Mouse (Mus musculus) brain, adult 2 months (tissue): Measurements from ENCODE around the gene Ttc25.
"Not testable (repeated sequence)": the region's sequence is repeated elsewhere in the genome, so short reads cannot be mapped to it uniquely, and the experiment has no call there.

Experiments used
- DNase-seq: peaks from one replicate; pipeline ENCODE4 v3.0.0; 2011; ENCODE audit warnings: low read depth, low spot score

Ttc25 gene

DNA sequence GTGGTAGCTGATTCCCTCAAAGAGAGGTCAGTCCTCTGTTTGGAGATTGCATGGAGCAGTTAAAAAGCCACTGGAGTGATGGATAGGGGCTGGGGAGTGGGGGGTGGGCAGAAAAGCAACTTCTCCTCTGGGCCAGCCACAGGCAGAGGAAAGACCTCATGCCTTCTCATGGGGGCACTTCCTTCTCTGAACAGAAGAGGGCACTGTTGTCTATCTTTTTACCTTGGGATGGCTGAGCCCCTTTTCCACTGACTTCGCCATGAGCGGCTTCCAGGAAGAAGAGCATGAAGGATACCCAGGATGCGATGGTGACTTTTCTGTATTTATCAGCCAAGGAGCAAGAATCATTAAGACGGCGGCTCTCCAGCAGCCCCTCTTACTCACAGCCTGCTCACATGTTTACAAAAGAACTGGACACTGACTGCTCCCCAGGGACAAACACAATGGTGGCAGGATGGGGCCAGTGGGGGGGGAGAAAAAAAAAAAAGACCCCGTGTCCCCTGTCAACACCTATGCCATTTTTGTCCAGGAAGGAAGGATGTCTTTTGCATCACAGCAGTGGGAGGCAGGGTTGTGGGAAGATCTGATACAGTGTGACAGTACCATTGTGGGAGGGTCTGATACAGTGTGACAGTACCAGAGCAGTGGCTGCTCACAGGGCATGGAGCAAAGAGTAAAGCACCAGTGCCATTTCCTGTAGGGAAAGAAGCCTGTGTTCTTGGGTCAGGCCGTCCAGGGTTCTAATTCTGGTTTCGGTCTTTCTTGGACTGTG lies 25.2 kb downstream of the Ttc25 start:
- peak; percentile 88 for DNase-seq

DNA sequence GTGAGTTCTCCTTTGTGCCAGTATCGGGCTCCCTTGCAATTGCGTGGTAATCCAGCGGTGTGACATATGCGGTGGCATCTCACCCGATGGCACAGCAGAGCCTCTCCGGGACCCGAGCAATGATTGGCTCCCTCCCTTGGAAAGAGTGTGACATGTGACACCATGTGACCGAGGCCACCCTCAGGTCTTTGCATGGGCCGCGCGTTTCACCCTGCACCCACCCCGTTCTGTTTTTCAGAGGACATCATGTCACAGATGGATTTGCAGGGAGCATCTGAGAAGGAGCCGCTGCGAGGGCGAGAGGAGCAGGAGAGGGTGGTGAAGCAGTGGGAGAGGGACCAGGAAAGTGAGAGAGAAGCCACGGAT lies 25.8 kb downstream of the Ttc25 start:
- peak; percentile 88 for DNase-seq

GRCm38 (mm10) chr11:100574188-100574587 lies 28.8 kb downstream of the Ttc25 start:
- DNase-seq: no peak

DNA sequence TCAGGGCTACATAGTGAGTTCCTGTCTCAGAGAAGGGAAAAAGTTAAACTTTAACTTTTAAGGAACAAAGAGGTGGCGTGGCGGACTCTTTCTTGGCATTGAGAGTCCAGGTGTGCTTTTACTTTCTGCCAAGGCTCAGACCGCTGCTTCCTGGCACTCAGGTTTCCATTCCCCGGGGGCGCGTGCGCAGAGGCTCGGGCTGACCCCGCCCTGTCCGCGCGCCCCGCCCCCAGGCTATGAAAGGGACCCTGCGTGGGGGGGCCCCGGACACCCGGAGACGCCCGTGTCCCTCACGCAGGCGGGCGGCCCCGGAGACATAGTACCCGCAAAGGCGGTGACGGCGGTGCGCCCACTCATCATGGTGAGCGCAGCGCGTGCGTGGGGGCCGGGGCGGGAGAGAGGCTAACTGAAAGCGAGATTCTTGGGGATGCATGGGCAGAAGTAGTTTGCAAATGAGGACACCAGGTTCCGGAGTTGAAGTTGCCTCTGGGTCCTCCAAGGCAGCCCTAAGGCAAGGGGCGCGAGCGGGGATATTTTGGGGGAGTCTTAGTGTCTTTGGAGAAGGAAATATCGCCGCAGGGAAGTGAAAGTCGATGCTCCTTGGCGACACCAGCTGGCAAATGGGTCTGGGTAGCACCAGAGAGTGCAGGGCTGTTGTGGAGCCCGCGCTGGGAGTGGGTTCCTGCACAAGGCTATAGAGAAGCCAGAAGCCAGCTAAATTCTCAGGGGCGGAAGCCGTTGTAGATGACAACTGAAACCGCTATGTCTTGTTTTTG lies 29.5 kb downstream of the Ttc25 start, which contains the start of gene Cnp:
TSS of gene Cnp (plus strand) at position 197 of the 776 bp plus-strand sequence.
- peak; percentile 78 for DNase-seq

- DNase-seq: peak; percentile 94
These were observed 30.1 kb downstream of the Ttc25 start for GRCm38 (mm10) chr11:100575484-100575855.

DNA sequence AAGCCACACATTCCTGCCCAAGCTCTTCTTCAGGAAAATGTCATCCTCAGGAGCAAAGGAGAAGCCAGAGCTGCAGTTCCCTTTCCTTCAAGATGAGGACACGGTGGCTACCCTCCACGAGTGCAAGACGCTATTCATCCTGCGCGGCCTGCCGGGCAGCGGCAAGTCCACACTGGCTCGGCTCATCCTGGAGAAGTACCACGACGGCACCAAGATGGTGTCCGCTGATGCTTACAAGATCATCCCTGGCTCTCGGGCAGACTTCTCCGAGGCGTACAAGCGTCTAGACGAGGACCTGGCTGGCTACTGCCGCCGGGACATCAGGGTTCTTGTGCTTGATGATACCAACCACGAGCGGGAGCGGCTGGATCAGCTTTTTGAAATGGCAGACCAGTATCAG lies 30.8 kb downstream of the Ttc25 start:
- DNase-seq: no peak

- no peak for DNase-seq
These were observed 32.6 kb downstream of the Ttc25 start for GRCm38 (mm10) chr11:100577852-100578599.

DNA sequence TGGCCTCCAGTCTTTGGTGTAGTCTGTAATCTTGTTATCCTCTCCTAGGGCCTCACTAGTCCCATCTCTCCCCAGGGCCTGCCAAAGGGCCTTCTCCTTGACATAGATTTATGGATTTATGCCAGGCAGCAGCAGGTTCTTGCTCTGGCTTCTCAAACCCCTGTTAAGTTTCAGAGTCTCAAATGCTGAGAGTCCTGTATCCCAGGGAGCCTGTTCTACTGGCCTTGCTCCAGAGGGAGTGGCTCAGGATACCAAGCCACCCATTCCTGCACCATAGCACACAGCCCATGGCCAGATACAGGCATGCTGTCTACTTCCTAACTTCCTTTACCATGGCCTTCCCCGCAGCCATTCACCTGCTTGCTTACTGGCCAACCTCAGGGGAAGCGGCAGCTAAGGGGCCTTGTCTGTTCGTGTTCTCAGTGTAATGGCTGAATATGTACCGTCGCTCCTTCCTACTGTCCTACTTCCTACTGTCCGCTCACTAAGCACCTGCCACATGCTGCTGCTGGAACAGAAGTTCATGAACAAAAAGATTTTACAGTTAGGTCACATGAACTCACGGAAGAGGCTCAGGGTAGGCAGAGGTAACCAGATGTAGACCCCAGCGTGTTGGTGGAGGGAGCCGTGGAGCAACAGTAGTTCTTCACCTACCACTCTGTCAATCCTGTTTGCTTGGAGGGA lies 33.9 kb downstream of the Ttc25 start:
- DNase-seq: no peak

DNA sequence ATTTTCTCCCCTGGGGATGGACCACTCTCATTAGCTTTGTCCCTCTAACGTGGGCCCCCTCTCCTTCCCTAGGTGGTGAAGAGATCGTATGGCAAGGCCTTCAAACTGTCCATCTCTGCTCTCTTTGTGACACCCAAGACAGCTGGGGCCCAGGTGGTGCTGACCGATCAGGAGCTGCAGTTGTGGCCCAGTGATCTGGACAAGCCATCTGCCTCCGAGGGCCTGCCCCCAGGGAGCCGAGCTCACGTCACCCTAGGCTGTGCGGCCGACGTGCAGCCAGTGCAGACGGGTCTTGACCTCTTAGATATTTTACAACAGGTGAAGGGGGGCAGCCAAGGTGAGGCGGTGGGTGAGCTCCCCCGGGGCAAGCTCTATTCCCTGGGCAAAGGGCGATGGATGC lies 34.9 kb downstream of the Ttc25 start:
- no peak for DNase-seq

DNA sequence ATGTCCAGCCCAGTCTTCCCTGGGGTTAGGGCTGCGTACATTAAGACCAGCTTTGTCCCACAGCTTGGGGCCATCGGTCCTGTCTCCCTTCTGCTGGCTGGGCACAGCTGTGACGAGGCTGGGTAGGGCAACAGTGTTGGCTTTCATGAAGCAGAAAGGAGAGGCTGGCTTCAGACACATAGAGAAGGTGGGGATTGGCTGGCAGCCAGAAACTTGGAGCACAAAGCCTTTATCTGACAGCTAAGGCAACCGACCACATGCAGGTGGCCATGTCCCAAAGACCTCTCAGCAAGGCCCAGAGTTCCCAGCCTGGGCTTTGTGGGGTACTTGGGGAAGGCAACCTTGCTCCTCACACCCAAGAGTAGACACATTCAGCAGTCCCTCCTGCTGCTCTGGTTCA lies 36.3 kb downstream of the Ttc25 start:
- peak; percentile 92 for DNase-seq

- DNase-seq: not testable (repeated sequence)
These were observed 37.0 kb downstream of the Ttc25 start for GRCm38 (mm10) chr11:100582413-100582812.

- DNase-seq: no peak
These were observed 37.4 kb downstream of the Ttc25 start for GRCm38 (mm10) chr11:100582836-100583235.

DNA sequence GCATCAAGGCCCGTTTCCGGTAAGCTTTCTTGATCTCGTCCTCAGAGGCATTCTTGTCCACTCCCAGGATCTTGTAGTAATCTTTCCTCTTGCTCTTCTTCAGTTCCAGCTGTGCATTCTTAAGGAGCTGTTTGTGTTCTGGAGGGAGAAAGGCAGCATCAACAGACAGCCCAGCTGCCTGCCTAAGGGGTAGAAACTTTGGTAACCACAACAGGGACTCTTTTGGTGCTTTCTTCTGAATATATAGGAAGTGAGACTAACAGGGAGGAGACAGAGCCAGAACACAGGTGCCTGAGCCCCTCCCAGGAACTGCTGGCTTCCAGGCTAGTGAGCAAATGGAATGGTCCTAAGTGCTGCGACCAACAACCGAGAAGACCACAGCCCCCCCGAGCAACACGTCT lies 39.2 kb downstream of the Ttc25 start:
- DNase-seq: no peak

DNA sequence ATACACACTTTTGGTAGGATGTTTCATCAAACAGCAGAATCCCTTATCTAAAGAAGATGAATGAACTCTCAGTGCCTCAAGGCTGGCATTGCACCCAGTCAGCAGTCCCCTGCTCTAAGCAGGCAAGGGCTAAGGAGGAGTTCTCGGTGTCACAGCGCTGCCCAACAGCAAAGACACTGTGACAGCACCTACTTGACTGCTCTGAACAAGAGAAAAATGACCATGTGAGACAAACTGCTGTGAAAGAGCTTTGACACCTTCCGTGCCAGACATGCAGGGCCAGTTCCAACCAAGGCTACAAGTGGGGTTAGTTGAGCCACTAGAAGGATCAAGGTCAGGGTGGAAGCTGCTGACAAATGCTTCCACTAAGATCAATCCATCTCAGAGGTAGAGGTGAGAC lies 39.7 kb downstream of the Ttc25 start:
- DNase-seq: no peak

GRCm38 (mm10) chr11:100588462-100588861 lies 43.1 kb downstream of the Ttc25 start:
- DNase-seq: no peak

- peak; percentile 70 for DNase-seq
These were observed 47.1 kb downstream of the Ttc25 start for GRCm38 (mm10) chr11:100592346-100593046.

- peak; percentile 69 for DNase-seq
These were observed 49.2 kb downstream of the Ttc25 start for GRCm38 (mm10) chr11:100594608-100595007.

GRCm38 (mm10) chr11:100595533-100595932 lies 50.1 kb downstream of the Ttc25 start:
- no peak for DNase-seq

GRCm38 (mm10) chr11:100598074-100598473 lies 52.7 kb downstream of the Ttc25 start:
- DNase-seq: no peak

DNA sequence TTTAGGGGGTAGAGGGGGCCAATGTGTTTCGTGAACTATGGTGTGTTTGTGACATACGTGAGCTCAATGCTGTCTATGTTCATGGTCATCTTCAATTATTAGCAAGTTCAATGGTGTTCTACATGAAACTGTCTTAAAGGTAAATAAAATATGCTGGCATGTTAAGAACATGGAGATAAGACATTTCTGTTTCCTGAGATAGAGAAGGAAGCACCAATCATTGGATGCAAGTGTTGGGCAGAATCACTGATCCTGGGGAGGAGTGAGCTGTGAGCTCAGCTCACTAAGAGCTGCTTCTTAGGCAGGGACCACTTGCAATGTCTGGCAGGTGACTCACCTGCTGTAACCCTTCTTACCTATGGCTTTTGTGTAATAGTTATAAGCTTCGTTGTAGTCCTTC lies 56.0 kb downstream of the Ttc25 start:
- no peak for DNase-seq

DNA sequence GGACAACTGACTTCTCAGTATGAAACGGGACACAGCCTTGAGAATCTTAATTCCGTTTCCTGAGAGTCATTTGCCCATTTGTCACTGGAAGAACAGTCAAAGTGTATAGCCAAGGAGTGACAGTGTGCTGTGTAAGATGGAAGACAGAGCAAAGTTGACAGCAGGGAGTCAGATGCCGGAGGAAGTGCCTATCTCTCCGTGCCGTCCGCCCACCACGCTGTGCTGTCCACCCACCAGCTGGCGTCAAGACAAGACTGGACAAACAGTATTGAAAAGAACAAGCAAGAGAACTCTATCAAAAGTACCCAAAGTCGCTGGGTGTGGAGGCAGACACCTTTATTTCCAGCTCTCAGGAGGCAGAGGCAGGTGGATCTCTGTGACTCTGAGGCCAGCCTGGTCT lies 57.7 kb downstream of the Ttc25 start:
- no peak for DNase-seq
